Mouse (Mus musculus) cerebellum, adult 2 months (tissue): Measurements from ENCODE around the gene Pip5kl1. TPM values are rescaled to one million over a fixed set of nuclear protein-coding genes. Genes with fewer than 3 reads are reported as not detected.

Experiments
- DNase-seq, 2 experiments: peaks; one replicate each; pipeline ENCODE4 v3.0.0; 2021
- H3K27ac ChIP-seq: fragments of 200-500 bp; 2 replicates; pipeline ENCODE4 v1.5.1; 2012; ENCODE audit warnings: low read length, control low read depth, inconsistent platforms; ENCODE audit not compliant: insufficient read depth
- H3K27me3 ChIP-seq: fragments of 200-500 bp; 2 replicates; pipeline ENCODE4 v1.6.1; 2012; ENCODE audit warnings: inconsistent platforms, mild to moderate bottlenecking, low read length, moderate library complexity; ENCODE audit not compliant: control insufficient read depth, insufficient read depth
- H3K4me1 ChIP-seq: fragments of 200-500 bp; 2 replicates; pipeline ENCODE4 v1.6.1; 2011; ENCODE audit warnings: low read length; ENCODE audit not compliant: control insufficient read depth, insufficient read depth
- H3K4me3 ChIP-seq: fragments of 200-500 bp; replicated peaks from 2 replicates; pipeline ENCODE3; 2011; ENCODE audit warnings: mild to moderate bottlenecking, low read depth, low read length, control low read depth; ENCODE audit not compliant: insufficient read depth
- CTCF ChIP-seq: fragments of 200-500 bp; IDR thresholded peaks from 2 replicates; pipeline ENCODE4 v1.5.1; 2011; ENCODE audit warnings: low read depth, mild to moderate bottlenecking, control low read depth, low read length, moderate library complexity, borderline replicate concordance; ENCODE audit not compliant: insufficient read depth
- POLR2A ChIP-seq: fragments of 200-500 bp; IDR thresholded peaks from 2 replicates; pipeline ENCODE4 v1.6.1; 2011; ENCODE audit warnings: low read length, control low read depth, borderline replicate concordance; ENCODE audit not compliant: insufficient read depth
- WGBS: fragments of 180-500 bp; shearing (Covaris S2); methylation state at CpG from one replicate; pipeline ENCODE4 v1.1.7; 2018; 5-methylcytosine and 5-hydroxymethylcytosine counted together
- polyA plus RNA-seq: library from polyadenylated mRNA; depleted of rRNA; stranded (reverse); fragments of >200 nt; gene quantifications from 2 replicates; pipeline ENCODE4 v1.2.3, GENCODE M21; 2012

The Pip5kl1 gene
- polyA plus RNA-seq, 1 experiment = 28.4 TPM

- H3K4me3 ChIP-seq = peak overlapping the region; percentile 6
- WGBS = under 1% methylated on average over 11 of the region's 11 CpGs
- TF ChIP-seq POLR2A = no peak
- peak; percentile 91 for TF ChIP-seq CTCF
- peak; percentile 87 to 95 for DNase-seq
- H3K4me1 ChIP-seq = peaks cover 36% of the 10 kb centered on the region
- H3K27ac ChIP-seq = no peak overlapping the region
- no peaks in the 10 kb centered on the region for H3K27me3 ChIP-seq
These were observed 28.0 kb downstream of the Pip5kl1 start for GRCm38 (mm10) chr2:32602600-32603054.

- Histone ChIP-seq H3K27me3 (no peaks in the 10 kb centered on the region), H3K4me3 (no peak overlapping the region), H3K27ac (no peak overlapping the region), H3K4me1 (peaks cover 20% of the 10 kb centered on the region)
- whole genome bisulfite sequencing = 54% methylated on average over 10 of the region's 10 CpGs
- TF ChIP-seq CTCF (no peak), POLR2A (no peak)
- DNase-seq = no peak
These were observed 30.0 kb downstream of the Pip5kl1 start for GRCm38 (mm10) chr2:32604631-32605030.

GRCm38 (mm10) chr2:32606161-32607142 lies 31.9 kb downstream of the Pip5kl1 start:
- H3K27ac ChIP-seq = peak overlapping the region; percentile 78
- peak; percentile 87 to 90 for DNase-seq
- WGBS = 11% methylated on average over 55 of the region's 55 CpGs
- TF ChIP-seq CTCF = peak; percentile 43; the same call in 1 of the 2 replicates
- 0 out of 2 replicates have a peak, but pooled peaks have one; percentile 34 for TF ChIP-seq POLR2A
- peaks cover 12% of the 10 kb centered on the region for H3K4me1 ChIP-seq
- no peaks in the 10 kb centered on the region for H3K27me3 ChIP-seq
- peak overlapping the region; percentile 60 for H3K4me3 ChIP-seq

- WGBS = 6% methylated on average over 34 of the region's 34 CpGs
- TF ChIP-seq POLR2A (no peak), CTCF (no peak)
- Histone ChIP-seq H3K4me1 (peaks cover 5% of the 10 kb centered on the region; the same call in 1 of the 2 replicates), H3K27me3 (no peaks in the 10 kb centered on the region), H3K4me3 (peak overlapping the region; percentile 60), H3K27ac (peak overlapping the region; percentile 78)
- peak; percentile 60 to 71 for DNase-seq
These were observed 32.8 kb downstream of the Pip5kl1 start for GRCm38 (mm10) chr2:32607262-32607947.

- Histone ChIP-seq H3K27ac (0 out of 2 replicates have a peak overlapping the region, but pooled peaks have one; percentile 9), H3K4me3 (peak overlapping the region; percentile 60), H3K27me3 (no peaks in the 10 kb centered on the region), H3K4me1 (peaks cover 3% of the 10 kb centered on the region; the same call in 1 of the 2 replicates)
- 8% methylated on average over 25 of the region's 25 CpGs for WGBS
- TF ChIP-seq POLR2A (no peak), CTCF (no peak)
- peak; percentile 74 to 77 for DNase-seq
These were observed 33.7 kb downstream of the Pip5kl1 start for GRCm38 (mm10) chr2:32608141-32608777.

GRCm38 (mm10) chr2:32608778-32609435 lies 34.3 kb downstream of the Pip5kl1 start:
- Histone ChIP-seq H3K4me1 (peaks cover 3% of the 10 kb centered on the region; the same call in 1 of the 2 replicates), H3K27me3 (no peaks in the 10 kb centered on the region), H3K27ac (0 out of 2 replicates have a peak overlapping the region, but pooled peaks have one; percentile 9), H3K4me3 (peak overlapping the region; percentile 60)
- DNase-seq = peak in 1 of 2 experiments; percentile 32
- 59% methylated on average over 18 of the region's 18 CpGs for WGBS
- TF ChIP-seq CTCF (no peak), POLR2A (no peak)
